Mouse (Mus musculus) left cerebral cortex, adult 9 months (tissue): Measurements from ENCODE around the gene Zfp174.

Experiments used
- DNase-seq, 2 experiments: peaks; one replicate each; pipeline ENCODE4 v3.0.0; 2022; ENCODE audit warnings: low spot score in 2 of 2

Gene Zfp174

GRCm38 (mm10) chr16:3884201-3885064 lies 37.4 kb downstream of the Zfp174 start, which contains the start of the genes Zfp597 and Gm20695:
Gene Zfp597, minus strand, starts transcription at chr16:3884561.
Gene Gm20695, plus strand, starts transcription at chr16:3884648.
- peak; percentile 78 to 91 for DNase-seq

GRCm38 (mm10) chr16:3885065-3885670 lies 38.1 kb downstream of the Zfp174 start:
- DNase-seq = no peak

- peak in 1 of 2 experiments; percentile 31 for DNase-seq
These were observed 44.7 kb downstream of the Zfp174 start for GRCm38 (mm10) chr16:3891621-3892295.

- DNase-seq = no peak
These were observed 46.7 kb downstream of the Zfp174 start for GRCm38 (mm10) chr16:3893739-3894138.

- no peak for DNase-seq
These were observed 48.2 kb downstream of the Zfp174 start for GRCm38 (mm10) chr16:3895173-3895792.

- DNase-seq = no peak
These were observed 49.0 kb downstream of the Zfp174 start for GRCm38 (mm10) chr16:3896046-3896445.

- DNase-seq = no peak
These were observed 49.5 kb downstream of the Zfp174 start for GRCm38 (mm10) chr16:3896553-3896952.

GRCm38 (mm10) chr16:3907471-3907870 lies 60.4 kb downstream of the Zfp174 start:
- no peak for DNase-seq
